Mouse (Mus musculus) embryonic fibroblast, embryonic 13.5 days (primary cell): Measurements from ENCODE around the gene Polr2h.

Experiments used
- CTCF ChIP-seq: IDR thresholded peaks from 2 replicates; pipeline ENCODE4 v1.5.1; 2011; ENCODE audit warnings: mild to moderate bottlenecking, control low read depth, low read length, moderate library complexity, borderline replicate concordance; ENCODE audit not compliant: insufficient read depth
- POLR2A ChIP-seq: IDR thresholded peaks from 2 replicates; pipeline ENCODE4 v1.6.1; 2011; ENCODE audit warnings: low read depth, mild to moderate bottlenecking, control low read depth, low read length, moderate library complexity

- TF ChIP-seq CTCF (no peak), POLR2A (no peak)
Measured at GRCm38 (mm10) chr16:20690774-20691173, 26.7 kb upstream of the Polr2h start.
